Mouse (Mus musculus): Measurements from ENCODE around the gene Adap1. TPM values are rescaled to one million over a fixed set of nuclear protein-coding genes. Genes with fewer than 3 reads are reported as not detected.
A peak's percentile ranks its signal among the peaks of the same experiment; 100 is the strongest.

The Adap1 gene
- polyA plus RNA-seq, 1 experiment from 2014 or later = 4.1 TPM

DNA sequence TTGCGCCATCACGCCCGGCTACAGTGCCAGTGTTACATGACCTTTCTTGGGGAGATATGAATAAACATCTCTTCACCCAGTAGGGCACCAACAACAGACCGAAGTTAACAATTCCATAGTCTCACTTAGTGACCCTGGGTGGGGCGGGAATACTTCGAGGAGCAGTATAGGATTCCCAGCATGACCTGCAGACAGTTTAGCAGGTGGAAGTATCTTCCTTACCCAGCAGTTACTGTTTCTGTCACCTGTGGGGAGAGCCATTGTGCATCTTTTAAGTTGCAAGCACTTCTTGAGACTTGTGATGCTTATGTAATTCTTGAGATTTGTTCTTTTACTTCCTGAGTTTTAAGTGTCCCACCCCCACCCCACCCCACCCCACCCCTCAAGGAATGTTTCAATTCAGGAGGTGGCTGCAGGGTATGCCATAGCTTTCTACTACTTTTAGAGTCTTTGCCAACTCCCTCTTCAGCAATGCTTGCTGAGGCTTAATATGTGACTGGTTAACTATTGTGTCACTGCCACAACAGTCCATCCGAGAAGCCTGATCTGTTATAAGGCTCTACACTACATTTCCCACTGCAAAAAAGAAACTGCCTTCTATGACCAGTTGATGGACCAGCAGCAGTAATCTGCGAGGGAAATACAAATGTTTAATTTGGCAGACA lies 66.9 kb downstream of the Adap1 start:
- Histone ChIP-seq H3K9ac (replicated peaks; ENCODE audit: low read depth) (no peak overlapping the region), H3K4me2 (replicated peaks; ENCODE audit: low read depth, low read length) (no peak overlapping the region), H3K4me1 (ENCODE audit: insufficient read depth, low read depth, low read length) (peaks cover 31% of the 10 kb centered on the region), H3K27me3 (replicated peaks; ENCODE audit: insufficient read depth, low read length) (no peaks in the 10 kb centered on the region), H3K9me3 (ENCODE audit: low read length) (no peaks in the 10 kb centered on the region), H3K27ac (ENCODE audit: low read length) (peak overlapping the region; percentile 84), H3K36me3 (ENCODE audit: insufficient read depth, low read length) (peaks cover 12% of the 10 kb centered on the region), H3K4me3 (ENCODE audit: low read depth, low read length) (no peak overlapping the region)
- 51% methylated on average over 8 of the region's 8 CpGs for WGBS
- ATAC-seq = peak; percentile 85
- TF ChIP-seq CTCF (IDR thresholded peaks at IDR 0.05) = no peak
- peak; percentile 32; the same call in 1 of the 2 replicates for TF ChIP-seq EP300 (IDR thresholded peaks at IDR 0.05)
- DNase-seq (ENCODE audit: low spot score) = peak; percentile 90

DNA sequence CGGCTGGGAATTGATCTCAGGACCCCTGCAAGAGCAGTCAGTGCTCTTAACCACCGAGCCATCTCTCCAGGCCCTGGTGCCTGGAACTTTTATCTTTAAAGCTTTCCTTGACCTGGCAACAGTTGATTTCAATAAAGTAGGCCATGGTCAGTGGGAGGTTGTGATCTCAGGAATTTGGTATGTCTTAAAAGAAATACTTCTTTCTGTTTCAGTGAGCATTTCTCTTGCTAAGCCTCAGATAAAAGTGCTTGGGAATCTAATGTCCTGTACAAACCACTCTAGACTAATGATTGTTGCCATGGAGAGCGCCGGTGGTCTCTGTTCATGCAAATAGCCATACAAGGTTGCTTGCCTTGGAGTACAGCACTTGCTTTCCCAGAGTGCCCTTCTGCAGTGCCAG lies 67.6 kb downstream of the Adap1 start:
- ATAC-seq = no peak

DNA sequence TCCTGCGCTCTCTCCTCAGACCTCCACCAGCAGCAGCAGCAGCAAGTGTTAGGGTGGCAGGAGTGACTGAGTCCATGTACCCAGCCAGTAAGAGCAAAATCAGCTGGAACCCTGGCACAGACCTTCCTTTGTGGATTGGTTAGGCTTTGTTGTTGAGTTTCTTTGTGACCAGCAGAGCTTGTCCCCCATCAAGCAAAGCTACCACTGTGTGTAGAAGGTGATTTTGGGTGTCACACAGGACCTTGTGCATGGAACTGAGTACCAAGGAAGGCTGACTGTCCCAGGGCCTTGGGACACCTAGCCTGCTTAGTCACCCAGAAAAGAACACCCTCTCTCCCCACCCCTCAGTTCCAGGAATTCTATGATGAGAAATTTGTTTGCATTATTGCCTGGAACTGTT lies 68.2 kb downstream of the Adap1 start:
- ATAC-seq (no peak), DNase-seq (ENCODE audit: low spot score) (no peak)
- no peaks in the 10 kb centered on the region for H3K27me3 ChIP-seq (replicated peaks; ENCODE audit: insufficient read depth, low read length)
- peak overlapping the region; percentile 84 for H3K27ac ChIP-seq (ENCODE audit: low read length)
- no peak overlapping the region for H3K4me3 ChIP-seq (ENCODE audit: low read depth, low read length)
- WGBS = 58% methylated on average over 1 of the region's 1 CpGs
- H3K36me3 ChIP-seq (ENCODE audit: insufficient read depth, low read length) = 0 out of 2 replicates have a peak, but pooled peaks cover under 1% of the 10 kb centered on the region
- no peaks in the 10 kb centered on the region for H3K9me3 ChIP-seq (ENCODE audit: low read length)
- TF ChIP-seq CTCF (IDR thresholded peaks at IDR 0.05) = no peak
- no peak for TF ChIP-seq EP300 (IDR thresholded peaks at IDR 0.05)
- no peak overlapping the region for H3K9ac ChIP-seq (replicated peaks; ENCODE audit: low read depth)
- H3K4me1 ChIP-seq (ENCODE audit: insufficient read depth, low read depth, low read length) = peaks cover 38% of the 10 kb centered on the region
- no peak overlapping the region for H3K4me2 ChIP-seq (replicated peaks; ENCODE audit: low read depth, low read length)

More for the DNA sequence above, 67.6 kb downstream of the Adap1 start:
- Histone ChIP-seq H3K36me3 (ENCODE audit: insufficient read depth, low read length) (peaks cover 6% of the 10 kb centered on the region), H3K9me3 (ENCODE audit: low read length) (no peaks in the 10 kb centered on the region), H3K9ac (replicated peaks; ENCODE audit: low read depth) (no peak overlapping the region), H3K27me3 (replicated peaks; ENCODE audit: insufficient read depth, low read length) (no peaks in the 10 kb centered on the region), H3K27ac (ENCODE audit: low read length) (peak overlapping the region; percentile 84), H3K4me1 (ENCODE audit: insufficient read depth, low read depth, low read length) (peaks cover 38% of the 10 kb centered on the region), H3K4me2 (replicated peaks; ENCODE audit: low read depth, low read length) (no peak overlapping the region), H3K4me3 (ENCODE audit: low read depth, low read length) (no peak overlapping the region)
- peak; percentile 41 for DNase-seq (ENCODE audit: low spot score)
- WGBS = 58% methylated on average over 4 of the region's 4 CpGs
- TF ChIP-seq EP300 (IDR thresholded peaks at IDR 0.05) (no peak), CTCF (IDR thresholded peaks at IDR 0.05) (no peak)

- DNase-seq (ENCODE audit: low spot score) (no peak), ATAC-seq (no peak)
- Histone ChIP-seq H3K27me3 (replicated peaks; ENCODE audit: insufficient read depth, low read length) (no peaks in the 10 kb centered on the region), H3K9me3 (ENCODE audit: low read length) (no peaks in the 10 kb centered on the region), H3K9ac (replicated peaks; ENCODE audit: low read depth) (no peak overlapping the region), H3K36me3 (ENCODE audit: insufficient read depth, low read length) (no peaks in the 10 kb centered on the region), H3K4me3 (ENCODE audit: low read depth, low read length) (no peak overlapping the region), H3K27ac (ENCODE audit: low read length) (peak overlapping the region; percentile 84), H3K4me1 (ENCODE audit: insufficient read depth, low read depth, low read length) (peaks cover 38% of the 10 kb centered on the region), H3K4me2 (replicated peaks; ENCODE audit: low read depth, low read length) (no peak overlapping the region)
- 77% methylated on average over 3 of the region's 3 CpGs for WGBS
- no peak for TF ChIP-seq EP300 (IDR thresholded peaks at IDR 0.05)
- TF ChIP-seq CTCF (IDR thresholded peaks at IDR 0.05) = no peak
These were observed 69.1 kb downstream of the Adap1 start for GRCm38 (mm10) chr5:139256211-139256765.

GRCm38 (mm10) chr5:139255777-139256176 lies 69.6 kb downstream of the Adap1 start:
- Histone ChIP-seq H3K4me1 (ENCODE audit: insufficient read depth, low read depth, low read length) (peaks cover 38% of the 10 kb centered on the region), H3K4me2 (replicated peaks; ENCODE audit: low read depth, low read length) (0 out of 2 replicates have a peak overlapping the region, but pooled peaks have one; percentile 3), H3K27ac (ENCODE audit: low read length) (peak overlapping the region; percentile 51; the same call in 1 of the 2 replicates), H3K4me3 (ENCODE audit: low read depth, low read length) (no peak overlapping the region), H3K9ac (replicated peaks; ENCODE audit: low read depth) (no peak overlapping the region), H3K27me3 (replicated peaks; ENCODE audit: insufficient read depth, low read length) (no peaks in the 10 kb centered on the region), H3K9me3 (ENCODE audit: low read length) (no peaks in the 10 kb centered on the region), H3K36me3 (ENCODE audit: insufficient read depth, low read length) (no peaks in the 10 kb centered on the region)
- ATAC-seq (no peak), DNase-seq (ENCODE audit: low spot score) (no peak)
- no peak for TF ChIP-seq CTCF (IDR thresholded peaks at IDR 0.05)
- TF ChIP-seq EP300 (IDR thresholded peaks at IDR 0.05) = no peak
- 54% methylated on average over 6 of the region's 6 CpGs for WGBS

GRCm38 (mm10) chr5:139254938-139255337 lies 70.5 kb downstream of the Adap1 start:
- no peak overlapping the region for H3K9ac ChIP-seq (replicated peaks; ENCODE audit: low read depth)
- H3K4me1 ChIP-seq (ENCODE audit: insufficient read depth, low read depth, low read length) = peaks cover 38% of the 10 kb centered on the region
- DNase-seq (ENCODE audit: low spot score) = peak; percentile 37
- ATAC-seq = no peak
- H3K27ac ChIP-seq (ENCODE audit: low read length) = peak overlapping the region; percentile 27; the same call in 1 of the 2 replicates
- no peaks in the 10 kb centered on the region for H3K9me3 ChIP-seq (ENCODE audit: low read length)
- H3K36me3 ChIP-seq (ENCODE audit: insufficient read depth, low read length) = no peaks in the 10 kb centered on the region; the same call in 1 of the 2 replicates
- H3K4me3 ChIP-seq (ENCODE audit: low read depth, low read length) = no peak overlapping the region
- WGBS = 69% methylated on average over 6 of the region's 6 CpGs
- H3K4me2 ChIP-seq (replicated peaks; ENCODE audit: low read depth, low read length) = no peak overlapping the region
- peak; percentile 53 for TF ChIP-seq CTCF (IDR thresholded peaks at IDR 0.05)
- no peak for TF ChIP-seq EP300 (IDR thresholded peaks at IDR 0.05)
- H3K27me3 ChIP-seq (replicated peaks; ENCODE audit: insufficient read depth, low read length) = no peaks in the 10 kb centered on the region
